Mouse (Mus musculus) kidney, embryonic 15.5 days (tissue): Measurements from ENCODE around the gene Nup107. TPM values are rescaled to one million over a fixed set of nuclear protein-coding genes. Genes with fewer than 3 reads are reported as not detected.
"Not testable (repeated sequence)": the region's sequence is repeated elsewhere in the genome, so short reads cannot be mapped to it uniquely, and the experiment has no call there.

ENCODE experiments used
- ATAC-seq: fragments of 200-750 bp; cut with Nextera tagmentation; replicated peaks from 2 replicates; pipeline ENCODE4 v1.8.0; 2017; ENCODE audit warnings: moderate TSS enrichment; ENCODE audit not compliant: low FRiP score
- H3K27ac ChIP-seq: fragments of 300-500 bp; sonication (generic); 2 replicates; pipeline ENCODE4 v1.5.1; 2015; ENCODE audit warnings: mild to moderate bottlenecking, inconsistent platforms
- H3K27me3 ChIP-seq: fragments of 300-500 bp; sonication (generic); 2 replicates; pipeline ENCODE4 v1.6.1; 2015; ENCODE audit warnings: inconsistent platforms
- H3K36me3 ChIP-seq: fragments of 300-500 bp; sonication (generic); 2 replicates; pipeline ENCODE4 v1.6.1; 2015; ENCODE audit warnings: inconsistent platforms
- H3K4me1 ChIP-seq: fragments of 300-500 bp; sonication (generic); 2 replicates; pipeline ENCODE4 v1.6.1; 2015; ENCODE audit warnings: inconsistent platforms
- H3K4me2 ChIP-seq: fragments of 300-500 bp; sonication (generic); 2 replicates; pipeline ENCODE4 v1.6.1; 2015; ENCODE audit warnings: moderate library complexity, mild to moderate bottlenecking, inconsistent platforms
- H3K4me3 ChIP-seq: fragments of 300-500 bp; sonication (generic); replicated peaks from 2 replicates; pipeline ENCODE4 v1.5.1; 2015; ENCODE audit warnings: mild to moderate bottlenecking, inconsistent platforms
- H3K9ac ChIP-seq: fragments of 300-500 bp; sonication (generic); 2 replicates; pipeline ENCODE4 v1.6.1; 2015; ENCODE audit warnings: mild to moderate bottlenecking, inconsistent platforms
- H3K9me3 ChIP-seq: fragments of 300-500 bp; sonication (generic); replicated peaks from 2 replicates; pipeline ENCODE4 v1.6.1; 2016; ENCODE audit warnings: inconsistent platforms
- WGBS: fragments of 180-500 bp; shearing (Covaris S2); methylation state at CpG from one replicate; pipeline ENCODE4 v1.1.7; 2015; ENCODE audit warnings: mixed read lengths; 5-methylcytosine and 5-hydroxymethylcytosine counted together
- polyA plus RNA-seq: library from polyadenylated mRNA; unstranded; fragments of >200 nt; fragmentation: Nextera tagmentation; extraction: Ambion mirVana; gene quantifications from 2 replicates; pipeline ENCODE4 v1.2.1, GENCODE M21; 2015

Nup107 gene
- polyA plus RNA-seq, 1 experiment from 2014 or later, result 65.3 TPM

GRCm38 (mm10) chr10:117752304-117752821 is 40.1 kb downstream of the Nup107 start:
- H3K4me2 ChIP-seq, result no peak overlapping the region
- no peak overlapping the region for H3K9ac ChIP-seq
- no peak overlapping the region for H3K27ac ChIP-seq
- no peaks in the 10 kb centered on the region for H3K4me1 ChIP-seq
- H3K9me3 ChIP-seq, result no peaks in the 10 kb centered on the region
- no peaks in the 10 kb centered on the region for H3K27me3 ChIP-seq
- WGBS, result 96% methylated on average over 7 of the region's 7 CpGs
- no peak for ATAC-seq
- H3K4me3 ChIP-seq, result no peak overlapping the region
- H3K36me3 ChIP-seq, result peaks cover 83% of the 10 kb centered on the region

GRCm38 (mm10) chr10:117751744-117752143 is 40.8 kb downstream of the Nup107 start:
- no peak overlapping the region for H3K9ac ChIP-seq
- no peak for ATAC-seq

GRCm38 (mm10) chr10:117751282-117751610 is 41.3 kb downstream of the Nup107 start:
- Histone ChIP-seq H3K27me3 (no peaks in the 10 kb centered on the region), H3K27ac (no peak overlapping the region), H3K4me2 (no peak overlapping the region), H3K4me1 (no peaks in the 10 kb centered on the region), H3K9me3 (no peaks in the 10 kb centered on the region), H3K36me3 (peaks cover 72% of the 10 kb centered on the region), H3K4me3 (no peak overlapping the region), H3K9ac (no peak overlapping the region)
- ATAC-seq, result no peak
- WGBS, result 95% methylated on average over 14 of the region's 14 CpGs

More at GRCm38 (mm10) chr10:117751744-117752143, 40.8 kb downstream of the Nup107 start:
- H3K4me2 ChIP-seq, result no peak overlapping the region
- no peak overlapping the region for H3K27ac ChIP-seq
- H3K4me1 ChIP-seq, result no peaks in the 10 kb centered on the region
- H3K36me3 ChIP-seq, result peaks cover 77% of the 10 kb centered on the region
- no peaks in the 10 kb centered on the region for H3K27me3 ChIP-seq
- no peaks in the 10 kb centered on the region for H3K9me3 ChIP-seq
- H3K4me3 ChIP-seq, result no peak overlapping the region
- WGBS, result 95% methylated on average over 6 of the region's 6 CpGs

DNA sequence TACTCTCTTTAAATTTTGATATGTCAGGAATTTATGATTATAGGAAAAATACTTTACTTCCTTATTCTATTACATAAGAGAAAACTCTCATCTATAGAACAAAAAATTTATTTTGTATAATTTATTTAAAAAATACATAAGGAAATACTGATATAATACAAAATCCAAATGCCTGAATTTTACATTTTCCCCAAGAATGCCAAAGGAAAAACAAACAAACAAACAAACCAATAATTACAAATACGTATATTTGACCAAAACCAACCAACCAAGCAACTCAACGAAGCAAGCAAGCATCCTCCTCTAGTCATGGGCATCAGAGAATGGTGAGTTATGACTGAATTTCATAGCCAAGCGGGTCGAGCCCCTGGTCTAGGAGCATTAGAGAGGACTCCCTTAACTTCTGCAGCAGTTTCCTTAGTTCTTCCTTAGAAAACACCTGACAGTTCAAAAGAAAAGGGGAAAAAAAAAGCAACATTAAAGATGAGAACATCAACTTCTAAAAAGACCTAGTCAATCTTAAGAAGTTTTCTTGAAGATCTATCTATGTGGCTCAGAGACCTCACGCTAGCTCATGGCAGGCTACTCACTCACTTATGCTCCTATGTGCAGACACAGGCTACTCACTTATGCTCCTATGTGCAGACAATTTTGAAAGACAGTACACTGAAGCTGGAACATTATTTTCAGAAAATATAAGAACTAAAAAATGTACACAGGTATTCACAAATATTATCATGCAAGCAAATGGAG is 41.8 kb downstream of the Nup107 start:
- Histone ChIP-seq H3K36me3 (peaks cover 66% of the 10 kb centered on the region), H3K27ac (no peak overlapping the region), H3K9me3 (no peaks in the 10 kb centered on the region), H3K27me3 (no peaks in the 10 kb centered on the region), H3K4me1 (no peaks in the 10 kb centered on the region), H3K4me2 (no peak overlapping the region), H3K4me3 (no peak overlapping the region), H3K9ac (no peak overlapping the region)
- ATAC-seq, result no peak
- 98% methylated on average over 5 of the region's 5 CpGs for WGBS

DNA sequence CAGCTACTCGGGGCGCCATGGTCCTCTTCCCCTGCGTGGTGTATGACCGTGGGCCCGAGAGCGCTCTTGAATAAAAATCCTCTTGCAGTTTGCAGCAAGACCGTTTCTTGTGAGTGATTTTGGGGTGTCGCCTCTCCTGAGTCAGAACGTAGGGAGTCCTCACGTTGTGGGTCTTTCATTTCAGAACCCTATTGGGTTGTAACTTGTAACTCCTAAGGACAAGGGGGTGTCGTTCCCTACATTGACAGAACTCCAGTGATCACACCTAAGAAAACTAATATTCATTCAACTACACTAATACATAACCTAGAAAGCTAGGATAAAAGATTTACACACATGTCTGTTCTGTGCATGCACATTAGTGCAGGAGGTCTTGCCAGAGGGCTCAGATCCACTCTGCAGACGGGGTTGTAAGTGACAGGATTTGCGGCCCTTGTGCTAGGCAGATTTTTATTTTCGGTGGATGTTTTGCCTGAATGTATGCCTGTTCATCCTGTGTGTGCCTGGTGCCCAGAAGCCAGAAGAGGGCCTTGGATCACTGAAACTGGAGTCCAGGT is 42.6 kb downstream of the Nup107 start:
- Histone ChIP-seq H3K9me3 (no peaks in the 10 kb centered on the region), H3K4me1 (peaks cover 7% of the 10 kb centered on the region), H3K4me3 (no peak overlapping the region), H3K4me2 (no peak overlapping the region), H3K27me3 (no peaks in the 10 kb centered on the region), H3K36me3 (peaks cover 58% of the 10 kb centered on the region), H3K27ac (no peak overlapping the region), H3K9ac (no peak overlapping the region)
- 95% methylated on average over 14 of the region's 14 CpGs for WGBS
- no peak for ATAC-seq

GRCm38 (mm10) chr10:117749050-117749686 is 43.3 kb downstream of the Nup107 start:
- Histone ChIP-seq H3K27ac (peak overlapping the region; percentile 56; the same call in 1 of the 2 replicates), H3K27me3 (no peaks in the 10 kb centered on the region), H3K4me1 (peaks cover 7% of the 10 kb centered on the region), H3K9me3 (no peaks in the 10 kb centered on the region), H3K36me3 (peaks cover 51% of the 10 kb centered on the region), H3K4me2 (no peak overlapping the region), H3K4me3 (no peak overlapping the region), H3K9ac (no peak overlapping the region)
- ATAC-seq, result no peak
- 96% methylated on average over 10 of the region's 10 CpGs for WGBS

DNA sequence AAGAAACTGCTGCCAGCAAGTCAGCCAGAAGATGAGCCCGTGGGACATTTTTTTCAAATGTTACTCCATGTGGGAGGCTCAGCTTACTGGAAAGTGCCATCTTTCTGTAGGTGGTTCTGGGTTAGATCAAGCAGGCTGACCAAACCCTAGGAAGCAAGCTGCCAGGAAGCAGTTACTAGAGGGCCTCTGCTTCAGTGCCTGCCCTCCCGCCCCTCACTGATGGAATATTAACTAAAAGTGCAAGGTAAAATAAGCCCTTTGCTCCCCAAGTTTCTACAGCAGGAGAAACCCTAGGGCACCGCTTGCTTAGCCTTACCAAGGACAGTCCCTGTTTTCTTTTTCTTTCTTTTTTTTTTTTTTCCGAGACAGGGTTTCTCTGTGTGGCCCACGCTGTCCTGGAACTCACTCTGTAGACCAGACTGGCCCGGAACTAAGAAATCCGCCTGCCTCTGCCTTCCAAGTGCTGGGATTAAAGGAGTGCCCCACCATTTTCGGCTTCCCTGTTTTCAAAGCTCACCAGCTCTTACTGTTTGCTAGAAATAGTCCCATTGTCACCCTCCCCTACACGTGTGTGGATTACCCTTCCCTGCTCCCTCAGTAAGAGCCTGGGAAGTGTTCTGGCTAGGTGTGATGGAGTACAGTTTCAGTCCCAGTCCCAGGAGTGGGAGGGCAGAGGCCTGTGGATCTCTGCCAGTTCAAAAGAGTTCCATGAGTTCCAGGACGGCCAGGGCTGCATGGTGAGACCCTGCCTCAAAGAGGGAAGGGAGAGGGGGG is 44.0 kb downstream of the Nup107 start:
- Histone ChIP-seq H3K9ac (no peak overlapping the region), H3K27me3 (no peaks in the 10 kb centered on the region), H3K4me2 (no peak overlapping the region), H3K27ac (peak overlapping the region; percentile 56), H3K36me3 (peaks cover 48% of the 10 kb centered on the region), H3K4me3 (no peak overlapping the region), H3K9me3 (no peaks in the 10 kb centered on the region), H3K4me1 (peaks cover 7% of the 10 kb centered on the region)
- ATAC-seq, result no peak
- WGBS, result 89% methylated on average over 10 of the region's 10 CpGs

DNA sequence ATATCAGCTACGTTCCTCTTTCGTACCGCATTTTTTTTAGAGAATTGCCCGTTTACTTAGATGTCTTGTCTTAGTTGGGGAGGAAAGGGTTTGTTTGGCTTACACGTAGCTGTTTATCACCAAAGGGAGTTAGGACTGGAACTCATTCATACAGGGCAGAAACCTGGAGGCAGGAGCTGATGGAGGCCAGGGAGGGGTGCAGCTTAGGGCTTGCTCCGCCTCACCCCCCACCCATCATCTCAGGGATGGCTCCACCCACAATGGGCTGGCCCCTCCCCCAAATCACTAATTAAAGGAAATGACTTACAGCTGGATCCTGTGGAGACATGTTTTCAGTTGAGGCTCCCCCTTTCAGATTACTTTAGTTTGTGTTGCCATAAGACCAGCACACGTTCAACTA is 44.8 kb downstream of the Nup107 start:
- H3K27me3 ChIP-seq, result no peaks in the 10 kb centered on the region
- ATAC-seq, result no peak
- 93% methylated on average over 7 of the region's 7 CpGs for WGBS

GRCm38 (mm10) chr10:117746297-117746883 is 46.1 kb downstream of the Nup107 start, which contains the start of gene Slc35e3:
TSS of gene Slc35e3 (minus strand) at chr10:117746365.
- H3K9me3 ChIP-seq, result no peaks in the 10 kb centered on the region
- peak within 1 kb of the TSS; percentile 52 for H3K4me3 ChIP-seq
- H3K4me2 ChIP-seq, result peak within 1 kb of the TSS; percentile 88
- peaks cover 7% of the 10 kb centered on the region for H3K4me1 ChIP-seq
- peak within 1 kb of the TSS; percentile 76 for H3K27ac ChIP-seq
- 14% methylated on average over 45 of the region's 46 CpGs for whole genome bisulfite sequencing
- peak within 1 kb of the TSS; percentile 52 for H3K9ac ChIP-seq
- peaks cover 29% of the 10 kb centered on the region for H3K36me3 ChIP-seq
- H3K27me3 ChIP-seq, result no peaks in the 10 kb centered on the region
- peak; percentile 98 for ATAC-seq

More for the DNA sequence above, 44.8 kb downstream of the Nup107 start:
- H3K4me3 ChIP-seq, result no peak overlapping the region
- peaks cover 42% of the 10 kb centered on the region for H3K36me3 ChIP-seq
- H3K4me1 ChIP-seq, result peaks cover 7% of the 10 kb centered on the region
- no peak overlapping the region for H3K9ac ChIP-seq
- no peaks in the 10 kb centered on the region for H3K9me3 ChIP-seq
- H3K27ac ChIP-seq, result peak overlapping the region; percentile 25; the same call in 1 of the 2 replicates
- H3K4me2 ChIP-seq, result no peak overlapping the region

DNA sequence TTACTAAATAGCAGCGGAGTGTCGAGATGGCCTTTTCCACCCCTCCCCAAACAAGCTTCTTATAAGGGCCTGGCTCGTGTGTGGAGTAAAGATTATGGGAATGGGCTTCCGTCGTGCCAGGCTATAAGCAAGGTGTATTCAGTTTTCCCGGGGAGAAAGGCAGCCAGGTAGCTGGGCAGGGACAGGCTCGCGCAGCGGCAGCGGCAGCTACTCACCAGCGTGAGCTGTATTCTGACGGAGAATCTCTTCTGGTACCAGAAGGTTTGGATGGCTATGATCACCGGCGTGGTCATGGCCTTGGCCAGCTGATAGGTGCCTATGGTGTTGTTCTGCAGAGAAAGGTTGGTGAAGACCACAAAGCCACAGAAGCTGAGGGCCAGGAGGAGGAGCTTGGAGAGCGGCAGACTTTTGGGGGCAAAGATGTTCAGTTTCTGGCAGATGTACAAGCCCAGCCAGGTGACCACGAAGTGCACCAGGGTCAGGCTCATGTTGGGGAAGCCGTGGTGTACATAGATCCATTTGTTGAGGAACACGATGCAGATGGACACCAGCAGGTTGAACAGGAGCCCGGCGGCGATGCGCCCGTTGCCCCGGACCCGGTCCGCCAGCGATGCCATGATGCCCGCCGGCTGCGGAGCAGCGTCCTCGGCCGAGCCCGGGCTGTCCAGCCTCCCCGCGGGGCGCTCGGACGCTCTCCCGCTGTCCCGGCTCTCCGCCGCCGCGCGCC is 46.8 kb downstream of the Nup107 start:
- Histone ChIP-seq H3K4me3 (peak overlapping the region; percentile 52), H3K9ac (peak overlapping the region; percentile 52), H3K27ac (peak overlapping the region; percentile 76; the same call in 1 of the 2 replicates), H3K36me3 (peaks cover 22% of the 10 kb centered on the region), H3K4me2 (peak overlapping the region; percentile 88)
- H3K27me3 ChIP-seq, H3K4me1 ChIP-seq, H3K9me3 ChIP-seq: not testable (repeated sequence)
- under 1% methylated on average over 14 of the region's 46 CpGs for WGBS
- ATAC-seq, result peak; percentile 24

GRCm38 (mm10) chr10:117743917-117744316 is 48.6 kb downstream of the Nup107 start:
- Histone ChIP-seq H3K4me3 (no peak overlapping the region), H3K4me1 (peaks cover 7% of the 10 kb centered on the region), H3K9me3 (no peaks in the 10 kb centered on the region), H3K27me3 (no peaks in the 10 kb centered on the region), H3K9ac (no peak overlapping the region), H3K36me3 (peaks cover 23% of the 10 kb centered on the region), H3K4me2 (no peak overlapping the region), H3K27ac (no peak overlapping the region)
- no peak for ATAC-seq
- WGBS, result 87% methylated on average over 4 of the region's 4 CpGs
